Mouse (Mus musculus) right cerebral cortex, postnatal 4 days (tissue): Measurements from ENCODE around the gene Cd300ld5.
"Not testable (repeated sequence)": the region's sequence is repeated elsewhere in the genome, so short reads cannot be mapped to it uniquely, and the experiment has no call there.

Experiments
- DNase-seq: peaks from one replicate; pipeline ENCODE4 v3.0.0-alpha.2; 2022

Cd300ld5 gene

DNA sequence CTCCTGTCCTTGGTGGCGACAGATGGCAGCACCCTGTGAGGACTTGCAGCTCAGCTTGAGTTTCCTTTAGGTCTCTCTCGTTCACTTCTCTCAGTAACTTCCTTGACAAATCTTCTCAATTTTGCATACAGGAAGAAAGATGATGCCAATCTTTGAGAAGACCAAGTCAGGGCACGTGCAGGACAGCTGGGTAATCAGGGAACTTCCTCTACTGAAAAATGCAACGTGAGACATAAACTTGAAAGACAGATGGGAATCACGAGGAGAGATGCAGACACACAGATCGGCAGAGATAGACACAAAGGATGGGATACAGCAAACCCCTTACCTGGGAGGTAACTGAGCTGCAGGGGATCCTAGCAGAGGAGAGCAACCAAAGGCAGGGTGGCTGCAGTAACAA, 10.7 kb downstream of the Cd300ld5 start, which contains the start of gene Cd300ld4:
TSS of gene Cd300ld4 (minus strand) at position 101 of the 400 bp plus-strand sequence.
- DNase-seq, result not testable (repeated sequence)

DNA sequence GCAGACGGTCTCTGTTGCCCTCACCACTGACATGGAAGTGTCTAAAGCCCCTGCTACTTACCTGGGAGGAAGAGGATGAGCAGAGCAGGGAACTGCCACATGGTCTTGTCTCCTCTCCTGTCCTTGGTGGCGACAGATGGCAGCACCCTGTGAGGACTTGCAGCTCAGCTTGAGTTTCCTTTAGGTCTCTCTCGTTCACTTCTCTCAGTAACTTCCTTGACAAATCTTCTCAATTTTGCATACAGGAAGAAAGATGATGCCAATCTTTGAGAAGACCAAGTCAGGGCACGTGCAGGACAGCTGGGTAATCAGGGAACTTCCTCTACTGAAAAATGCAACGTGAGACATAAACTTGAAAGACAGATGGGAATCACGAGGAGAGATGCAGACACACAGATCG, 21.5 kb downstream of the Cd300ld5 start, which contains the start of gene Cd300ld2:
TSS of gene Cd300ld2 (minus strand) at position 101 of the 400 bp plus-strand sequence.
- not testable (repeated sequence) for DNase-seq

DNA sequence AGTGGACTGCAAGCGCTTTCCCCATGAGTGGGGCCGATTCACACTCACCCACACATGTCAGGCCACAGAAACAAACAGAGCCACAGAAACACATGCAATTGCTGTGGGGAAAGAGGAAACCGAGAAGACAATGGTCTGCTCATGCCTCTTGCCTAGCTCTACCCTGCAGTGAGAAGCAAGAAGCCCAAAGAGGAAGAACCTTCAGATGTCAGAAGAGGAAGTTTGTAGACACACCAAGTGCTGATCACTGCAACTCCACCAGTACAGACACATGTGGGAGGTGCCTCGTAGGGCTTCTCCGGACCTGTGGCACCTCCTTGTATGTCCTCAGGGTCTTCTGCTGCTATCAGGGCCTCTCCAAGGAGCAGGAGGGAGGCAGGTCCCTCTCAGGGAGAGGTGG, 33.5 kb downstream of the Cd300ld5 start:
- no peak for DNase-seq

DNA sequence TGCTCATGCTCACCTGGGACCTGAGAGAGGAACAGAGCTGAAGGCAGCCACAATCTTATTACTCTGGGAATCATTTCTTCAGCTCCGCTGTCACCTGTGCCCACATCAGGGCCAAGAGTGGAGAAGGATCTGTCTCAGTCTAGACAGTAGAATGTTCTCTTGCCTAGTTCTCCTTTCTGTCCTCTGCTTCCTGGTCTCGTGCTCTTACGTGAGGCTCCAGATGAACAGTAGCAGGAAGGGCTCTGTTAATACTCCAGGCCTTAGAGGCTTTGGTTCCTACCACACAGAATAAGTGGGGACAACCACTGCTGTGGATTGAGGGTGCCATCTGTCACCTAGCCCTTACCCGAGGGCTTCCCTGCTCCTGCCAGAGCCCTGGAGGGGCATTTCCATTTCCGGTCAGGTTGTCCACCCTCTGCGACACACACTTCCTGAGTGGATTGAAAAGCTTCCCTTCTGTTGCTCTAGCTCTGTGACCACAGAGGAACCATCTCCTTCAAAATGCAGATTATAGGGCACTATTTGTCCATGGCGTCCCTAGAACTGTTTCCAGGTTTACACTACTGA, 36.0 kb downstream of the Cd300ld5 start, which contains the start of gene Cd300c2:
TSS of gene Cd300c2 (minus strand) at position 407 of the 567 bp plus-strand sequence.
- no peak for DNase-seq

DNA sequence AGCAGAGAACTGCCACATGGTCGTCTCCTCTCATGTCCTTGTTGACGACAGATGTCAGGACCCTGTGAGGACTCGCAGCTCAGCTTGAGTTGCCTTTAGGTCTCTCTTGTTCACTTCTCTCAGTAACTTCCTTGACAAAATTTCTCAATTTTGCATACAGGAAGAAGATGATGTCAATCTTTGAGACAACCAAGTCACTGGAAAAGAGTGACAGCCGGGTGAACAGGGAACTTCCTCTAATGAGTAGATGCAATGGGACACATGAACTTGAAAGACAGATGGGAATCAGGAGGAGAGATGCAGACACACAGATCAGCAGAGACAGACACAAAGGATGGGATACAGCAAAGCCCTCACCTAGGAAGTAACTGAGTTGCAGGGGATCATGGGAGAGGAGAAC, 47.8 kb downstream of the Cd300ld5 start, which contains the start of gene Cd300ld:
TSS of gene Cd300ld (minus strand) at position 130 of the 400 bp plus-strand sequence.
- DNase-seq, result no peak

DNA sequence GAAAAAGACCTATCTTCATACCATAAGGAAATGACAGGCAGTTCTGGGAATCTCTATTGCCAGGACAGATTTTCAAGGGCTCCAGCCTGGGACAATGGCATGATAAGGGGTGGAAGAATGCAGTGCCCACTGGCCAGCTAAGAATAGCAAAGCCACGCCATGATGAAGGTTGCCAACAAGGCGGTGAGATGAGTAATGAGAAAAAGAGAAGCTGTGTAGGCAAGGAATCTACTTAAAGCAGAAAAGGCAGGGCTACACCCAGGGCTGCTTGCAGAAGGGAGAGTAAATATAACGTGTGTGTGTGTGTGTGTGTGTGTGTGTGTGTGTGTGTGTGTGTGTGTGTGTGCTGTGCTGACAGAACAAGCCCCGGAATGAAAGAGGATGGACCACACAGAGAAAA, 55.7 kb downstream of the Cd300ld5 start:
- no peak for DNase-seq
